Mouse (Mus musculus): ENCODE data around the gene Pla2g4d. TPM values are rescaled to one million over a fixed set of nuclear protein-coding genes. Genes with fewer than 3 reads are reported as not detected.

The Pla2g4d gene
- polyA plus RNA-seq (2014; fragmentation: Illumina TruSeq; extraction: RNeasy Lipid Tissue Mini Kit (QIAGEN cat#74804); ENCODE audit: low replicate concordance), result not detected

GRCm38 (mm10) chr2:120288995-120289394, at the start of gene Pla2g4d:
Pla2g4d (minus strand) TSS chr2:120289197.

GRCm38 (mm10) chr2:120313976-120314375, 25.0 kb upstream of the Pla2g4d start, which contains the start of gene Pla2g4f:
Pla2g4f (minus strand) TSS chr2:120314165.

GRCm38 (mm10) chr2:120244679-120245420, 44.1 kb downstream of the Pla2g4d start, which contains the start of gene Pla2g4e:
Pla2g4e (minus strand) TSS chr2:120245335.

Other genes with a start within 250 kb of the Pla2g4d start
- gene Ehd4, start 134.6 kb downstream of the Pla2g4d start, polyA plus RNA-seq (2014; fragmentation: Illumina TruSeq; extraction: RNeasy Lipid Tissue Mini Kit (QIAGEN cat#74804); ENCODE audit: low replicate concordance), result 19.8 TPM
- gene Pla2g4e, start 43.9 kb downstream of the Pla2g4d start, polyA plus RNA-seq (2014; fragmentation: Illumina TruSeq; extraction: RNeasy Lipid Tissue Mini Kit (QIAGEN cat#74804); ENCODE audit: low replicate concordance), result not detected
- gene Pla2g4f, start 25.0 kb upstream of the Pla2g4d start, polyA plus RNA-seq (2014; fragmentation: Illumina TruSeq; extraction: RNeasy Lipid Tissue Mini Kit (QIAGEN cat#74804); ENCODE audit: low replicate concordance), result not detected
- 18.8 TPM for gene Vps39, start 63.9 kb upstream of the Pla2g4d start, polyA plus RNA-seq (2014; fragmentation: Illumina TruSeq; extraction: RNeasy Lipid Tissue Mini Kit (QIAGEN cat#74804); ENCODE audit: low replicate concordance)
- 55.0 TPM for gene Ganc, start 114.7 kb upstream of the Pla2g4d start, polyA plus RNA-seq (2014; fragmentation: Illumina TruSeq; extraction: RNeasy Lipid Tissue Mini Kit (QIAGEN cat#74804); ENCODE audit: low replicate concordance)
- 65.8 TPM for gene Tmem87a, start 114.9 kb upstream of the Pla2g4d start, polyA plus RNA-seq (2014; fragmentation: Illumina TruSeq; extraction: RNeasy Lipid Tissue Mini Kit (QIAGEN cat#74804); ENCODE audit: low replicate concordance)
- 2.0 TPM for gene Capn3, start 166.8 kb upstream of the Pla2g4d start, polyA plus RNA-seq (2014; fragmentation: Illumina TruSeq; extraction: RNeasy Lipid Tissue Mini Kit (QIAGEN cat#74804); ENCODE audit: low replicate concordance)

Measured in small intestine, adult 10 weeks (tissue).